Mouse (Mus musculus): ENCODE measurements around the gene Cant1. TPM values are rescaled to one million over a fixed set of nuclear protein-coding genes. Genes with fewer than 3 reads are reported as not detected.

Cant1 gene
- polyA plus RNA-seq, 1 experiment from 2014 or later = 19.2 TPM

DNA sequence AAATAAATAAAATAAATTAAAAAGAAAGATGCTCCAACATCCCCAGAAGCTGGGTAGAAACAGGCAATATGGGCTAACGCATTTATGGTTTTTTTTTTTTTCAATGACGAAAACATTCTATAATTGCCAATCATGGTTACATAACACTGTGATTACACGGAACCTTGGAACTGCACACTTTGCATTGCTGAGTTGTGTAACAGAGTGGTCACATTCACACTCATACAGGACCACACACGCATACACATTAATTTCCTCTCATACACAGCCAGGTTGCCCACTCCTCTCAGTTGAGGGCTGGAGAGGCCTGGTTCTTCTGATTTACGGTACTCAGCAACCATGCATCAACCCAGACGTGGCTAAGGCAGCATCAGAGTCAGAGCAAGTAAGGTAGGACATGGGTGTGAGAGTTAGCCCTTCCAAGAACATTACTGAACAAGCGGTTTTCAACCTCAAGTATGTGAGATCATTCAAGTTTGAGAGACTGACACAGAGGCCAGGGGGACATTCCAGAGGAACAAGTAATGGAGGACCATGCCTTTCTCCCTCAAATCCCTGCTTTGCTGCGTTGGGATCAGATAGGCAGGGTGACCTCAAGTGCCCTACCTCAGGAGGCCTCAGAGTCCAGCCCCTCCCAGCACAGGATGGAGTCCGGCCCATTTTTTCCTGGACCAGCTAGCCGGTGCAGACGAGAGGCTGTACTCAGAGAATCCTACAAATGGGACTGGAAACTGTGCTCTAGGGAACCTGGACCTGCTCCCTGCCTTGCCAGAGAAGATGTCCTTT lies 35.2 kb upstream of the Cant1 start:
- Histone ChIP-seq H3K9ac (ENCODE audit: low read length) (no peak overlapping the region), H3K36me3 (ENCODE audit: control insufficient read depth, insufficient read depth, low read length) (no peaks in the 10 kb centered on the region), H3K4me3 (ENCODE audit: control insufficient read depth in 1 of 2, insufficient read depth in 1 of 2, low read depth in 1 of 2, low read length in 2 of 2) (no peak overlapping the region), H3K4me1 (ENCODE audit: control insufficient read depth in 2 of 2, insufficient read depth in 2 of 2, low read length in 2 of 2) (peaks cover 3 to 4% of the 10 kb centered on the region in 2 experiments; a peak in 2 of 4 replicates), H3K27ac (replicated peaks in 1 of 2; ENCODE audit: control insufficient read depth in 1 of 2, insufficient read depth in 1 of 2, low read depth in 2 of 2, low read length in 2 of 2) (no peak overlapping the region), H3K4me2 (ENCODE audit: low read length) (no peak overlapping the region), H3K9me3 (ENCODE audit: control insufficient read depth, low read length) (no peaks in the 10 kb centered on the region), H3K27me3 (ENCODE audit: control insufficient read depth, insufficient read depth, low read length) (no peaks in the 10 kb centered on the region)
- no peak for ATAC-seq (ENCODE audit: insufficient number of reproducible peaks, insufficient read depth, low FRiP score, low read depth)
- 64% methylated on average over 11 of the region's 11 CpGs for WGBS

DNA sequence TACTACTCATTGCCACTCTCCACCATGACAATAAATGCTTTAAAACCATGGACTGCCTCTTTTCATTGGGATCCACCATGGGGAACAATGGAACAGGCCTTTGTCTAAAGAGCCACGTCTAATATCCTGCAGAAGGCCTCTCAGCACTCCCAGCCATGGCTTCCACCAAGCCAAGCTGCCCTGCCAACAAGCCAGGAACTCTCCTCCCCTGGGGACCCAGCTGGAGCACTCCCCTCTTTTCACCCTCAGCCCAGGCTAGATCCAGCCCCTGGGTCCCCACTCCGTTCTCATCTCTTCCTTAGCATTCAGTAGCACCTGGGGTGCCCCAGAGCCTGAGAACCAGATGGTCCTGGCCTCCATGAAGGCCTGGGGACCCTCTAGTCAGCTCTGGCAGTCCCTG lies 34.1 kb upstream of the Cant1 start:
- Histone ChIP-seq H3K27ac (replicated peaks in 1 of 2; ENCODE audit: control insufficient read depth in 1 of 2, insufficient read depth in 1 of 2, low read depth in 2 of 2, low read length in 2 of 2) (no peak overlapping the region), H3K9me3 (ENCODE audit: control insufficient read depth, low read length) (no peaks in the 10 kb centered on the region), H3K4me3 (ENCODE audit: control insufficient read depth in 1 of 2, insufficient read depth in 1 of 2, low read depth in 1 of 2, low read length in 2 of 2) (no peak overlapping the region), H3K36me3 (ENCODE audit: control insufficient read depth, insufficient read depth, low read length) (0 out of 2 replicates have a peak, but pooled peaks cover 6% of the 10 kb centered on the region), H3K9ac (ENCODE audit: low read length) (no peak overlapping the region), H3K27me3 (ENCODE audit: control insufficient read depth, insufficient read depth, low read length) (no peaks in the 10 kb centered on the region), H3K4me2 (ENCODE audit: low read length) (no peak overlapping the region), H3K4me1 (ENCODE audit: control insufficient read depth in 2 of 2, insufficient read depth in 2 of 2, low read length in 2 of 2) (no peaks in the 10 kb centered on the region)
- WGBS = 61% methylated on average over 2 of the region's 2 CpGs
- ATAC-seq (ENCODE audit: insufficient number of reproducible peaks, insufficient read depth, low FRiP score, low read depth) = no peak

DNA sequence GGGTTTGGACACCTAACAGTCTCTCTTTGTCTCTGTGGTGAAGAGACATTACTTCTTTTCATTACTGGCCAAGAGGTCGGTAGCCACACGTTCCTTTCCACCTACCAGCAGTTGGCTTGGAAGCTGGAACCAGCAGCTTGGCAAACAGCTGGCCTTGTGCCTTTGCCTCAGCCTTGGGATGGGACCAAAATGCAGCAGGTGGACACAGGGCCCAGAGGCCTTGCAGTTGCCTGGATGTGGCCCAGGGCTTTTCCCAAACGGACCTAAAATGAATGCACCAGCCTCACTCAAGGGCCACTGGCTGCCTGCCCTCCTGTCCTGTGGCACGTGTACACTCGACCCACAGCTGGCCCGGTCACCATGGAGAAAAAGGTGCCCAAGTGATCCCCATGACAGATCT lies 32.3 kb upstream of the Cant1 start:
- Histone ChIP-seq H3K9me3 (ENCODE audit: control insufficient read depth, low read length) (no peaks in the 10 kb centered on the region), H3K9ac (ENCODE audit: low read length) (no peak overlapping the region), H3K27me3 (ENCODE audit: control insufficient read depth, insufficient read depth, low read length) (no peaks in the 10 kb centered on the region), H3K4me1 (ENCODE audit: control insufficient read depth in 2 of 2, insufficient read depth in 2 of 2, low read length in 2 of 2) (no peaks in the 10 kb centered on the region), H3K36me3 (ENCODE audit: control insufficient read depth, insufficient read depth, low read length) (0 out of 2 replicates have a peak, but pooled peaks cover 9% of the 10 kb centered on the region), H3K4me3 (ENCODE audit: control insufficient read depth in 1 of 2, insufficient read depth in 1 of 2, low read depth in 1 of 2, low read length in 2 of 2) (no peak overlapping the region), H3K4me2 (ENCODE audit: low read length) (no peak overlapping the region), H3K27ac (replicated peaks in 1 of 2; ENCODE audit: control insufficient read depth in 1 of 2, insufficient read depth in 1 of 2, low read depth in 2 of 2, low read length in 2 of 2) (no peak overlapping the region)
- no peak for ATAC-seq (ENCODE audit: insufficient number of reproducible peaks, insufficient read depth, low FRiP score, low read depth)
- WGBS = 82% methylated on average over 6 of the region's 6 CpGs

DNA sequence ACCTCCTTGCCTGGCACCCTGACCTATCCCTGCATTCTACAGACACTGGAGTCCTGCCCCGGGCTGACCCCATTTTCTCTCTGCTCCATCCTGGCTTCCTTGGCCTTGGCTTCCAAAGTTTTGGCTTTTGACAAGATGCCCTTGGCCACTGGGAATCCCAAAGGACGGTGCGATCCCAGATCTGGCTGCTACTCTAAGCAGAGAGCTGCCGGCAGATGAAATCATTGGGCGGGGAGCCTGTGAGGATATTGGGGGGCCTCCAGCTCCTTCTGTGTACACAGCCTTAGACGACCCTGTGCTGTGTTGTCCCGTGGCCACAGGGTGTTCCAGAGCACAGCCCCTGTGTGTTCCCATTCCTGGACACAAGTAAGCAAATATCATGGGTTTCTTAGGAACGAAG lies 29.5 kb upstream of the Cant1 start:
- no peak for ATAC-seq (ENCODE audit: insufficient number of reproducible peaks, insufficient read depth, low FRiP score, low read depth)
- 82% methylated on average over 8 of the region's 8 CpGs for WGBS
- H3K27ac ChIP-seq (replicated peaks in 1 of 2; ENCODE audit: control insufficient read depth in 1 of 2, insufficient read depth in 1 of 2, low read depth in 2 of 2, low read length in 2 of 2) = no peak overlapping the region
- no peak overlapping the region for H3K4me3 ChIP-seq (ENCODE audit: control insufficient read depth in 1 of 2, insufficient read depth in 1 of 2, low read depth in 1 of 2, low read length in 2 of 2)
- H3K4me1 ChIP-seq (ENCODE audit: control insufficient read depth in 2 of 2, insufficient read depth in 2 of 2, low read length in 2 of 2) = no peaks in the 10 kb centered on the region
- H3K4me2 ChIP-seq (ENCODE audit: low read length) = no peak overlapping the region
- H3K9ac ChIP-seq (ENCODE audit: low read length) = no peak overlapping the region
- H3K36me3 ChIP-seq (ENCODE audit: control insufficient read depth, insufficient read depth, low read length) = 0 out of 2 replicates have a peak, but pooled peaks cover 9% of the 10 kb centered on the region
- H3K9me3 ChIP-seq (ENCODE audit: control insufficient read depth, low read length) = no peaks in the 10 kb centered on the region
- peaks cover 5% of the 10 kb centered on the region; the same call in 1 of the 2 replicates for H3K27me3 ChIP-seq (ENCODE audit: control insufficient read depth, insufficient read depth, low read length)

DNA sequence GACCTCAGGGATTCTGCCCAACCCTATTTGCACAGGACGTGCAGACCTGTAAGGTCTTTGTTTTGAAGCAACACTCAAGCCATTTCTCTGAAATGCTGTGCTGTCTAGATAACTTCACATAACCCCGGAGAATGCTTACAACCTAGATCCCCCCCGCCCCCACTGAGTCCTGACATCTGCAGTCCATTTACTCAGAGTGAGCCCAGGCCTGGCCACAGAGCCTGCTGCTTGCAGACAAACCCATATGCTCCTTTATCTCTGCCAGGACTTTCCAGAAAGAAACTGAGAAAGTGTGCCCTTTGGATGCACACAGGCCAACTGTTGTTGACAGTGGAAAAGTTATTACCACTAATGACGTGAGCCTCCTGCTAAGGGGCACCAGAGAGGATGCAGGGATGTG lies 28.5 kb upstream of the Cant1 start:
- H3K27me3 ChIP-seq (ENCODE audit: control insufficient read depth, insufficient read depth, low read length) = peaks cover 5% of the 10 kb centered on the region; the same call in 1 of the 2 replicates
- peaks cover 5 to 7% of the 10 kb centered on the region in 2 experiments; a peak in 3 of 4 replicates for H3K4me1 ChIP-seq (ENCODE audit: control insufficient read depth in 2 of 2, insufficient read depth in 2 of 2, low read length in 2 of 2)
- H3K9ac ChIP-seq (ENCODE audit: low read length) = no peak overlapping the region
- H3K27ac ChIP-seq (replicated peaks in 1 of 2; ENCODE audit: control insufficient read depth in 1 of 2, insufficient read depth in 1 of 2, low read depth in 2 of 2, low read length in 2 of 2) = no peak overlapping the region
- 0 out of 2 replicates have a peak, but pooled peaks cover 9% of the 10 kb centered on the region for H3K36me3 ChIP-seq (ENCODE audit: control insufficient read depth, insufficient read depth, low read length)
- no peaks in the 10 kb centered on the region for H3K9me3 ChIP-seq (ENCODE audit: control insufficient read depth, low read length)
- no peak overlapping the region for H3K4me3 ChIP-seq (ENCODE audit: control insufficient read depth in 1 of 2, insufficient read depth in 1 of 2, low read depth in 1 of 2, low read length in 2 of 2)
- H3K4me2 ChIP-seq (ENCODE audit: low read length) = no peak overlapping the region
- ATAC-seq (ENCODE audit: insufficient number of reproducible peaks, insufficient read depth, low FRiP score, low read depth) = no peak
- 65% methylated on average over 4 of the region's 4 CpGs for WGBS

DNA sequence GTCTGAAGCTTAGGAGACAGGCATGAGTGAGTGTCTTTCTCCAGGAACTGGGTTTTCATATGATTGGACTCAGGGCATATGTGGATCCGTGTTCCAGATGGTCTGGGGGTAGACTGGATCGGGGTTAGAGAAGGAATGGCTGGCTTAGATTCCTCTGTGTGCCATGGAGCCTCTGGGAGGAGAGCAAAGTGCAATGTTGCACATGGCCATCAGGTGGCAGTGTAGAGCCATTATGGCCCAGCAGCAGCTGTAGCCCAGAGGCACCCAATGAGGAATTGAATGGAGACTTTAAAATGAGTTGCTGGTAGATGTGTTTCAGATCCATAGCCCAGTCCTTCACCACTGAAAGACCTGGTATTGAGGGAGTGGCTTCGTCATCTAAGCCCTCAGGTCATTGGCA lies 27.0 kb upstream of the Cant1 start:
- H3K9ac ChIP-seq (ENCODE audit: low read length) = no peak overlapping the region
- H3K27me3 ChIP-seq (ENCODE audit: control insufficient read depth, insufficient read depth, low read length) = peaks cover 5% of the 10 kb centered on the region; the same call in 1 of the 2 replicates
- no peak overlapping the region for H3K27ac ChIP-seq (replicated peaks in 1 of 2; ENCODE audit: control insufficient read depth in 1 of 2, insufficient read depth in 1 of 2, low read depth in 2 of 2, low read length in 2 of 2)
- H3K9me3 ChIP-seq (ENCODE audit: control insufficient read depth, low read length) = no peaks in the 10 kb centered on the region
- peaks cover 5 to 7% of the 10 kb centered on the region in 2 experiments; a peak in 3 of 4 replicates for H3K4me1 ChIP-seq (ENCODE audit: control insufficient read depth in 2 of 2, insufficient read depth in 2 of 2, low read length in 2 of 2)
- H3K4me3 ChIP-seq (ENCODE audit: control insufficient read depth in 1 of 2, insufficient read depth in 1 of 2, low read depth in 1 of 2, low read length in 2 of 2) = no peak overlapping the region
- WGBS = 11% methylated on average over 3 of the region's 3 CpGs
- H3K36me3 ChIP-seq (ENCODE audit: control insufficient read depth, insufficient read depth, low read length) = 0 out of 2 replicates have a peak, but pooled peaks cover 9% of the 10 kb centered on the region
- ATAC-seq (ENCODE audit: insufficient number of reproducible peaks, insufficient read depth, low FRiP score, low read depth) = no peak
- H3K4me2 ChIP-seq (ENCODE audit: low read length) = no peak overlapping the region

DNA sequence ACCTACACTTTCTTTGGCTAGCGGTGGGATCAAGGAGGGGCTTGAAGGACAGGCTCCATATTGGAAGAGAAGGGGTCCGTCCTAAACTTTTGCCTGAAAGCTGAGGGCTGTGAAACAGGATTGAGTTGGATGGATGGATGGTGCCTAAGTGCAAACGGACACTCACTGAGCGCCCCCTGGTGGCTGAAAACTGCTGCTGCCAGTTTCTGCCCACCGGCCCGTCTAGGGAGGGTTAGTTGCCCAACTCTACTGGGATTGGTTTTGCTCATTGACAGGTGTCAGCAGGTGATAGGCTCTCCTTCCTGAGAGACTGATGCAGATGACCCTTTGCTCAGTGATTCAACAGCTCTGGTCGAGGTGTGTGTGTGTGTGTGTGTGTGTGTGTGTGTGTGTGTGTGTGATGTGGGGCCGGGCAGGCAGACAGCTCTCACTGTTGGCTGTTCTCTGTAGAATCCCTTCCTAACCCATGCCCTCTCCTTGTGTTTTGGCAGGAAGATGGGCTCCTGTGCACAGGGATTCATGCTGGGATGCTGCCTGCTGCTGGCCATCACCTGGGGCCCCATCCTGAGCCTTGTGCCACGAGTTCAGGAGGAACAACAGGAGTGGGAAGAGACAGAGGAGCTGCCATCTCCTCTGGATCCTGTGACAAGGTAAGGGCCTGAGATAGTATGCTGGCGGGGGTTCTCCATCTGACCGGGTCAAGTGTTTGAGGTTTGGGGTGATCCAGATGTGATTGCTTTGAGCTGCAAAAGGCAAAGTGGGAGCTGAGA lies 24.5 kb upstream of the Cant1 start:
- Histone ChIP-seq H3K4me3 (ENCODE audit: control insufficient read depth in 1 of 2, insufficient read depth in 1 of 2, low read depth in 1 of 2, low read length in 2 of 2) (no peak overlapping the region), H3K36me3 (ENCODE audit: control insufficient read depth, insufficient read depth, low read length) (0 out of 2 replicates have a peak, but pooled peaks cover 8% of the 10 kb centered on the region), H3K9me3 (ENCODE audit: control insufficient read depth, low read length) (no peaks in the 10 kb centered on the region), H3K4me2 (ENCODE audit: low read length) (no peak overlapping the region), H3K27ac (replicated peaks in 1 of 2; ENCODE audit: control insufficient read depth in 1 of 2, insufficient read depth in 1 of 2, low read depth in 2 of 2, low read length in 2 of 2) (no peak overlapping the region), H3K9ac (ENCODE audit: low read length) (no peak overlapping the region), H3K4me1 (ENCODE audit: control insufficient read depth in 2 of 2, insufficient read depth in 2 of 2, low read length in 2 of 2) (peaks cover 12 to 17% of the 10 kb centered on the region in 2 experiments; a peak in 3 of 4 replicates), H3K27me3 (ENCODE audit: control insufficient read depth, insufficient read depth, low read length) (peaks cover 5% of the 10 kb centered on the region; the same call in 1 of the 2 replicates)
- no peak for ATAC-seq (ENCODE audit: insufficient number of reproducible peaks, insufficient read depth, low FRiP score, low read depth)
- whole genome bisulfite sequencing = 28% methylated on average over 11 of the region's 11 CpGs
